Mouse (Mus musculus) heart, embryonic 10.5 days (tissue): ENCODE results near the gene Zfp619. TPM values are rescaled to one million over a fixed set of nuclear protein-coding genes. Genes with fewer than 3 reads are reported as not detected.
"Not testable (repeated sequence)": the region's sequence is repeated elsewhere in the genome, so short reads cannot be mapped to it uniquely, and the experiment has no call there.

Source experiments
- DNase-seq: peaks from one replicate; pipeline ENCODE4 v3.0.0-alpha.2; 2017; ENCODE audit warnings: low spot score
- H3K27ac ChIP-seq: fragments of 300-500 bp; sonication (generic); 2 replicates; pipeline ENCODE4 v1.5.1; 2016; ENCODE audit warnings: mild to moderate bottlenecking
- H3K27me3 ChIP-seq: fragments of 300-500 bp; sonication (generic); 2 replicates; pipeline ENCODE4 v1.6.1; 2016; ENCODE audit warnings: mild to moderate bottlenecking; ENCODE audit not compliant: poor library complexity, insufficient read depth, severe bottlenecking
- H3K36me3 ChIP-seq: fragments of 300-500 bp; sonication (generic); 2 replicates; pipeline ENCODE4 v1.6.1; 2016; ENCODE audit warnings: mild to moderate bottlenecking, moderate library complexity
- H3K4me1 ChIP-seq: fragments of 300-500 bp; sonication (generic); 2 replicates; pipeline ENCODE4 v1.6.1; 2016; ENCODE audit warnings: mild to moderate bottlenecking
- H3K4me3 ChIP-seq: fragments of 300-500 bp; sonication (generic); 2 replicates; pipeline ENCODE4 v1.5.1; 2016; ENCODE audit warnings: mild to moderate bottlenecking, moderate library complexity
- H3K9me3 ChIP-seq: fragments of 300-500 bp; sonication (generic); 2 replicates; pipeline ENCODE4 v1.6.1; 2016; ENCODE audit warnings: mild to moderate bottlenecking, moderate library complexity
- WGBS: fragments of 180-500 bp; shearing (Covaris S2); methylation state at CpG from one replicate; pipeline ENCODE4 v1.1.7; 2016; 5-methylcytosine and 5-hydroxymethylcytosine counted together
- polyA plus RNA-seq: library from polyadenylated mRNA; unstranded; fragments of >200 nt; fragmentation: Nextera tagmentation; extraction: Ambion mirVana; gene quantifications from 2 replicates; pipeline ENCODE4 v1.2.1, GENCODE M21; 2016

Zfp619 gene
- polyA plus RNA-seq, 1 experiment from 2014 or later: 1.7 TPM

- Histone ChIP-seq H3K27ac (no peak overlapping the region), H3K27me3 (no peaks in the 10 kb centered on the region), H3K36me3 (no peaks in the 10 kb centered on the region), H3K9me3 (no peaks in the 10 kb centered on the region), H3K4me3 (no peak overlapping the region), H3K4me1 (peaks cover 6% of the 10 kb centered on the region; the same call in 1 of the 2 replicates)
- DNase-seq: no peak
- 87% methylated on average over 2 of the region's 2 CpGs for WGBS
Measured at GRCm38 (mm10) chr7:39549336-39549735, 31.8 kb downstream of the Zfp619 start.

GRCm38 (mm10) chr7:39551976-39552891 lies 34.7 kb downstream of the Zfp619 start:
- Histone ChIP-seq H3K36me3 (peaks cover 10% of the 10 kb centered on the region; the same call in 1 of the 2 replicates), H3K4me3 (peak overlapping the region; percentile 80), H3K27me3 (no peaks in the 10 kb centered on the region), H3K4me1 (peaks cover 3% of the 10 kb centered on the region; the same call in 1 of the 2 replicates), H3K27ac (peak overlapping the region; percentile 96), H3K9me3 (no peaks in the 10 kb centered on the region)
- DNase-seq: peak; percentile 98
- 3% methylated on average over 52 of the region's 52 CpGs for WGBS

GRCm38 (mm10) chr7:39552993-39553392 lies 35.4 kb downstream of the Zfp619 start:
- peaks cover 10% of the 10 kb centered on the region; the same call in 1 of the 2 replicates for H3K36me3 ChIP-seq
- H3K27me3 ChIP-seq: no peaks in the 10 kb centered on the region
- DNase-seq: no peak
- H3K27ac ChIP-seq: peak overlapping the region; percentile 96
- no peaks in the 10 kb centered on the region for H3K9me3 ChIP-seq
- 13% methylated on average over 5 of the region's 5 CpGs for WGBS
- peaks cover 3% of the 10 kb centered on the region; the same call in 1 of the 2 replicates for H3K4me1 ChIP-seq
- peak overlapping the region; percentile 80 for H3K4me3 ChIP-seq

- DNase-seq: no peak
- 87% methylated on average over 4 of the region's 4 CpGs for WGBS
- peaks cover 3% of the 10 kb centered on the region; the same call in 1 of the 2 replicates for H3K4me1 ChIP-seq
- no peaks in the 10 kb centered on the region for H3K9me3 ChIP-seq
- H3K27me3 ChIP-seq: no peaks in the 10 kb centered on the region
- peaks cover 10% of the 10 kb centered on the region; the same call in 1 of the 2 replicates for H3K36me3 ChIP-seq
- H3K4me3 ChIP-seq: no peak overlapping the region
- no peak overlapping the region for H3K27ac ChIP-seq
Measured at GRCm38 (mm10) chr7:39553871-39554270, 36.3 kb downstream of the Zfp619 start.

- no peak overlapping the region for H3K4me3 ChIP-seq
- H3K36me3 ChIP-seq: no peaks in the 10 kb centered on the region
- no peaks in the 10 kb centered on the region for H3K4me1 ChIP-seq
- 82% methylated on average over 2 of the region's 2 CpGs for whole genome bisulfite sequencing
- no peak for DNase-seq
- no peak overlapping the region for H3K27ac ChIP-seq
- H3K27me3 ChIP-seq: no peaks in the 10 kb centered on the region
- no peaks in the 10 kb centered on the region for H3K9me3 ChIP-seq
Measured at GRCm38 (mm10) chr7:39580066-39580465, 62.5 kb downstream of the Zfp619 start.

- Histone ChIP-seq H3K4me3 (no peak overlapping the region), H3K27me3 (no peaks in the 10 kb centered on the region), H3K27ac (no peak overlapping the region), H3K36me3 (no peaks in the 10 kb centered on the region), H3K9me3 (no peaks in the 10 kb centered on the region), H3K4me1 (no peaks in the 10 kb centered on the region)
- no peak for DNase-seq
- WGBS: 85% methylated on average over 2 of the region's 2 CpGs
Measured at GRCm38 (mm10) chr7:39580601-39581000, 63.0 kb downstream of the Zfp619 start.

GRCm38 (mm10) chr7:39586834-39587233 lies 69.3 kb downstream of the Zfp619 start:
- not testable (repeated sequence) for H3K36me3 ChIP-seq, H3K4me3 ChIP-seq, H3K27me3 ChIP-seq, H3K27ac ChIP-seq, H3K9me3 ChIP-seq, H3K4me1 ChIP-seq, DNase-seq
- 48% methylated on average over 6 of the region's 6 CpGs for WGBS

GRCm38 (mm10) chr7:39588037-39588436 lies 70.5 kb downstream of the Zfp619 start:
- H3K27me3 ChIP-seq: no peaks in the 10 kb centered on the region
- H3K27ac ChIP-seq: no peak overlapping the region
- peak overlapping the region; percentile 59 for H3K4me3 ChIP-seq
- 83% methylated on average over 1 of the region's 1 CpGs for WGBS
- H3K9me3 ChIP-seq: no peaks in the 10 kb centered on the region
- H3K4me1 ChIP-seq: no peaks in the 10 kb centered on the region
- DNase-seq: no peak
- H3K36me3 ChIP-seq: no peaks in the 10 kb centered on the region

GRCm38 (mm10) chr7:39588471-39589041 lies 71.0 kb downstream of the Zfp619 start:
- H3K4me1 ChIP-seq, H3K36me3 ChIP-seq, H3K27me3 ChIP-seq, H3K9me3 ChIP-seq, DNase-seq: not testable (repeated sequence)
- Histone ChIP-seq H3K27ac (peak overlapping the region; percentile 67; the same call in 1 of the 2 replicates), H3K4me3 (peak overlapping the region; percentile 59)
- under 1% methylated on average over 57 of the region's 62 CpGs for WGBS

GRCm38 (mm10) chr7:39589044-39589443 lies 71.5 kb downstream of the Zfp619 start:
- not testable (repeated sequence) for H3K9me3 ChIP-seq, H3K27me3 ChIP-seq, DNase-seq, H3K27ac ChIP-seq, H3K36me3 ChIP-seq, H3K4me1 ChIP-seq
- 47% methylated on average over 7 of the region's 7 CpGs for WGBS
- peak overlapping the region; percentile 59 for H3K4me3 ChIP-seq

Other genes starting within 250 kb of the Zfp619 start
- gene Gm5114, start 104.6 kb upstream of the Zfp619 start, polyA plus RNA-seq: not detected in 2 replicates